Mouse (Mus musculus) kidney, postnatal 4 days (tissue): ENCODE measurements around the gene Plagl1.

ENCODE experiments used
- DNase-seq, 2 experiments: peaks; one replicate each; pipeline ENCODE4 v3.0.0; 2021; ENCODE audit warnings: mixed read lengths in 2 of 2

The Plagl1 gene

DNA sequence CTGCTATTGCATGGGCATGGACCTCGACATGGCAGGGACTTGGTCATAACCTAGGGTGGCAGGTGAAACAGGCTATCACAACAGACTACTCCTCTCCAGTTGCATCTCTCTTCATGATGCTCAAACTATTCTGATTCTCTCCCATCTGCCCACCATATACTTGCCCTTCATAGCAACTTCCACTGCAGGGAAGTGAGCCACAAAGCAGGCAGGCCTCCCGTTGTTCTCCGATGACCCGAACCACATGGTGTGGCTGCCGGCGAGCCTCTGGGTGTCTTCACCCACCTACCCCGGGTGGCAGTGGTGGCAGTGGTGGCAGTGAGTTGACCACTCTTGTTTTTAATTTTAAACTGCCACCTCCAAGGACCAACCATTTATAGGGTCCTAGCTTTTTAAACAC is 75.4 kb downstream of the Plagl1 start:
- DNase-seq: no peak

- no peak for DNase-seq
Observed at GRCm38 (mm10) chr10:13137906-13138305, 77.6 kb downstream of the Plagl1 start.

GRCm38 (mm10) chr10:13140434-13140833 is 80.1 kb downstream of the Plagl1 start:
- no peak for DNase-seq

DNA sequence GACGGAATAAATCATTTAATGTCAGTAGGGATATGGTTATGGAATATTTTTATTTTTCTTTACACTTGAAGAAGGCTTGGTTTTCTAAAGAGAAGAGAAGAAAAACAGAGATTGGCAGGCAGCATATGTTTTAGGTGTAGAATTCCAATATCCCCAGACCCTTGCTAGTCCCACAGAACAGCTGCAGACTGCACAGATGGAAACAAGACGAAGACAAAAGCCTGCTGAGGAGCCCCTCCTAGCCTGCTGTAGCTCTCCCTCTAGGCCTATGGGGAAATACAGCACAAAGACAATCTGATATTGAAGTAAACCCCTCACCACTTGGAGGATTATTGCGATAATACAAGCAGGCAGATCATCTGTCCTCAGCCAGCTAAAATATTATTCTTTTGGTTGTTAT is 90.1 kb downstream of the Plagl1 start:
- DNase-seq: no peak

DNA sequence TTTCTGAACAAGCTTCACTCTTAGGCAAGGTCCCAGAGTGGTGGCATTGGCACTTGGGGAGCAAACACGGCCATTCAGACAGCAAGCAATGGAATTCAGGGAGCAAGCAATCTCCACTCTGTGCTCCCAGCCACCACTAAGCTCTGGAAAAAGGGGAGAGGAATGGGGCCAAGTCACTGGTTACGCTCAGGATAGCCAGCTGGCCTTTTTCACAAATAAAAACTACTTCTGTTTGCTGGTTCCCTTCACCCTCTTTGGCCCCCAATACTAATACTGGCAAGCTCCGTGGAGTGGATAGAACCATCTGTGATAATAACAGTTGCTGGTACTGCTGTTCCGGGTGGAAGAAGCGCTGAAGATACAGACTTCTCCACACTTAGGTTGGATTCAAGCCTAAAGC is 91.0 kb downstream of the Plagl1 start:
- DNase-seq: peak; percentile 14 to 39

- DNase-seq: no peak
Observed at GRCm38 (mm10) chr10:13152811-13153364, 92.6 kb downstream of the Plagl1 start.

- DNase-seq: no peak
Observed at GRCm38 (mm10) chr10:13155377-13155776, 95.1 kb downstream of the Plagl1 start.

DNA sequence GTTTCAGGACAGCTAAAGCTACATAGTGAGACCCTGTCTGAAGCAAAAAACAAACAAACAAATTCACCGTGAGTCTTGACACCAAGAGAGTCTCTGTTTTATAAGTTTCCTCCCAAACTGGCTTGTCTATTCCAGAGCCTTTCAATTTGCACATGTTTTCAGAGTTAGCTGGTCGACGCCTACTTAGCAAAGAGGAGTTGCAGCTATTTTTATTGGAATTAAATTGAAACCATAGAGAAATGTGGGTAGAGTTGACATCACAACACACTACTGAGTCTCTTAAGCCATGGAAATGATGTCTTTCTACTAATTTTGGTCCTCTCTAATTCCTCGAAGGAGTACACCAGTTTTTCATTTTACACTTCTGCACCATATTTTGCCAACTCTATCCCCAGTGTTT is 100.6 kb downstream of the Plagl1 start:
- DNase-seq: no peak

DNA sequence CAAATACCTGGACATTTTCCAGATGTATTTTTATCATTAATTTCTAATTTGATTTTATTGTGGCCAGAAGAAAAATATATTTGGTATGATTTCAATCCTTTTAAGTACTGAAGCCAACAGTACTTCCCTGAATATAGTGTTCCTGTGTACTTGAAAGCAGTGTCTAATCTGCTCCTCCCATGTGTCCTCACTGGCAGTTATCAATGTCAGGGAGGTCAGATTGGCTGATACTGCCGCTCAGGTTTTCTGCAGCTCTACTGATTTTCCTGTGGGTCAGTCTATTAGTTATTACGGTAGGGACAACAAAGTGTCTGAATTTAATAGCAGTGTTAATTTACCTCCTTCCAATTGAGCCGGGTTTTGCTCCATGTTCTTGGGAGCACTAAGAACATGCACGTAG is 101.7 kb downstream of the Plagl1 start:
- DNase-seq: no peak

- no peak for DNase-seq
Observed at GRCm38 (mm10) chr10:13168461-13168860, 108.2 kb downstream of the Plagl1 start.

DNA sequence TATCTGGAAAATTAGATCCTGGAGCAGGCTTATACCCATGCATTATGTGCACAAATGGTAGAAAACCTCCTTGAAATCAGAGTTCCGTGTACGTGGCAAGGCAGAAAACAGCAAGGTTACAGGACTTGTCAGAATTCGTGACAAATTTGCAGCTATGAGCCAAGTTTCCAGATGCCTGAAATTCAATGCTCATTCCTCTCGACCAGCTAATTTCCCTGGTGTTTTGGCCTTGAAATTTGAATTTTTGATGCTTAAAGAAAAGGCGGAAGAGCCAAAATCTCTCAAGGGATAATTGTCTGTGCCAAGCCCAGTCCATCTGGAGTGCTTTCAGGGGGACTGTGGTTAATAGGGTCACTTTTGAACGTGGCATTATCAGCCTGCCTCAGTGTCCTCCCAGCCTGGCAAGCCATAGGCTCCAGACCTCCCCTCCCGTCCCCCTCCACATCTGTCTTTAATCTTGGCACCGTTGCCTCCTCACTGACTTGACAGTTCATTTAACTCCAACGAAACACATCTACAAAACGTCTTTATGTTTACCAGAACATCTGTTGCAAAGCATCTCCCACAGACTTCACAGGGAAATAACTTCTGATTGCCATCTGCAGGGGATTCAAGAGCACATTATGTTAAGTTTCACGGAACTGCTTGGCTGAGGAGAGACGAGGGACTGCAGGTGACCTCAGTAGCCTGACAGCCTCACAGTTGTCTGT is 110.6 kb downstream of the Plagl1 start:
- peak in 1 of 2 experiments; percentile 4 for DNase-seq

DNA sequence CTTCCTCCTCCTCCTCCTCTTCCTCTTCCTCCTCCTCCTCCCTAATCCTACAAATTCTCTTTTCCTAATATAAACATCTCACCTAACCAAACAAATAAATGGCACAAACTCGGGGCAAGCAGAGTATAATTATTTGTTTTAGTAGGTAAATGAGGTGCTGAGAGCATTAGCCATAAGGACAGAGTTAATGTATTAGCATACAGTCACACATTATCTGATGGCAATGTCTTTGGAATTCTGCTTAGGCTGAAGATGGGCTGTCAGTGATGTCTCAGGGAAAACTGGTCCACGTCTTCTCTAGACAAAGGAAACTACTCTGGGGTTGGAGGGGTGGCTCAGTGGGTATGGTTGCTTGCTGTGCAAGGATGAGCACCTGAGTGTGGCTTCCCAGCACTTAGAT is 111.2 kb downstream of the Plagl1 start:
- DNase-seq: no peak

DNA sequence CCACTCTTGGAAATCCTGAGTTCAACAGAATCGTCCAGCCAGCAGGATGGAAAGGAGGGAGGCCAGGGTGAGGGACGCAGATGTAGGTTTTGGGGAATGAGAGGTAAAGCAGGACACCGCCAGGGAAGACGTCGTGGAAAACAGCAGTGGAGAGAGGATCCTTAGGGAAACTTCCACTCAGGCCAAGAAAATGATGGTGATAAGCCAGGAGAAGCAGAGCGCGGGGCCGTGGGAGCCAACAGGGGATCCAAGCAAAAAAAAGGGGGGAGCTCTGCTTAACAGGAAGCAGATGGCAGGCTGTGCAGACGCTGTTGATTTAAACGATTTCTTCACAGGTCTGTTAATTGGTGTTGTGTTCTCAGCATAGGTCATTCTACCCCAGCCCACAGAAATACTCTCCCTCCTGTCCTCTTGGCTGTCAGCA is 112.5 kb downstream of the Plagl1 start:
- DNase-seq: peak in 1 of 2 experiments; percentile 24

DNA sequence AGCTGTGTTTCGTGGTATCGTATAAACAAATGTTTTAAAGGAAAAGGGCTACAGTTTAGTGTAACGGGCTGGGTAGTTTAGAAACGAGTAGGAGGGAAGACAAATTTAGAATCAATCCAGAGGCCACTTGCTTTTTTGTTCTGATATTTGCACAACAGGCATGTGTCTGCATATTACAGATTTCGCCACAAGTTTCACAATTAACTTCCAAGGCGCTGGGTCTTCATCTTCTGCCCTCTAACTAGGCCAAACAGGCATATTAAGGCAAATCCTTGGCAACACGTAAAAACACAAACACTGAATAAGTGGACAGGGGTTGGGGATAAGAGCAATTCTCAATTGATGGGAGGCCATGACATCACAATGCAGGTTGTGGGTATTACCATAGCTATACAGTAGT is 115.6 kb downstream of the Plagl1 start:
- no peak for DNase-seq

- DNase-seq: no peak
Observed at GRCm38 (mm10) chr10:13177973-13178624, 117.8 kb downstream of the Plagl1 start, which contains the start of gene Zc2hc1b. Zc2hc1b (minus strand) TSS chr10:13178023.

- no peak for DNase-seq
Observed at GRCm38 (mm10) chr10:13180211-13180610, 119.9 kb downstream of the Plagl1 start.
